Mouse (Mus musculus) MEL (cell line): ENCODE measurements at regions not wholly inside any gene's neighbourhood (a gene's known extent, or its start where the extent isn't known, plus 50 kb on each side); places are given as distances from the start of the nearest gene placed in this dataset.

Source experiments
- DNase-seq: peaks from one replicate; pipeline ENCODE4 v3.0.0; 2011; ENCODE audit warnings: low read depth, low spot score
- H3K27ac ChIP-seq: 2 replicates; pipeline ENCODE4 v1.5.1; 2012; ENCODE audit warnings: low read depth, mild to moderate bottlenecking, control low read depth, low read length, moderate library complexity; ENCODE audit not compliant: control insufficient read depth
- H3K27me3 ChIP-seq, 2 experiments: fragments of 150-350 bp in 1 of 2; sonication (generic) in 1 of 2; 2 replicates each; pipeline ENCODE4 v1.6.1; 2012; ENCODE audit warnings: low read length in 2 of 2, mild to moderate bottlenecking in 2 of 2, improper control_type of control experiment in 1 of 2, moderate library complexity in 1 of 2; ENCODE audit not compliant: insufficient read depth in 2 of 2, control insufficient read depth in 1 of 2
- H3K36me3 ChIP-seq, 2 experiments: 2 replicates each; pipeline ENCODE4 v1.6.1; 2012 to 2014; ENCODE audit warnings: low read length in 2 of 2, improper control_type of control experiment in 1 of 2, inconsistent platforms in 1 of 2, mild to moderate bottlenecking in 1 of 2; ENCODE audit not compliant: insufficient read depth in 2 of 2, control insufficient read depth in 1 of 2
- H3K4me1 ChIP-seq, 2 experiments: fragments of 150-350 bp in 1 of 2; sonication (generic) in 1 of 2; 2 replicates each; pipeline ENCODE4 v1.6.1; 2012; ENCODE audit warnings: low read length in 2 of 2, improper control_type of control experiment in 1 of 2, mild to moderate bottlenecking in 1 of 2; ENCODE audit not compliant: insufficient read depth in 2 of 2, control insufficient read depth in 1 of 2
- H3K4me3 ChIP-seq, 2 experiments: fragments of 150-350 bp in 1 of 2; sonication (generic) in 1 of 2; 2 replicates each; pipeline ENCODE4 v1.5.1; 2012; ENCODE audit warnings: low read depth in 2 of 2, low read length in 2 of 2, mild to moderate bottlenecking in 2 of 2, moderate library complexity in 2 of 2, control low read depth in 1 of 2, improper control_type of control experiment in 1 of 2; ENCODE audit not compliant: control insufficient read depth in 1 of 2, insufficient read depth in 1 of 2
- H3K79me2 ChIP-seq: 2 replicates; pipeline ENCODE4 v1.6.1; 2012; ENCODE audit warnings: mild to moderate bottlenecking, low read length, moderate library complexity; ENCODE audit not compliant: control insufficient read depth, poor library complexity, insufficient read depth
- H3K9ac ChIP-seq: 2 replicates; pipeline ENCODE4 v1.6.1; 2012; ENCODE audit warnings: low read depth, mild to moderate bottlenecking, control low read depth, low read length, moderate library complexity; ENCODE audit not compliant: control insufficient read depth, poor library complexity, severe bottlenecking
- H3K9me3 ChIP-seq: fragments of 150-350 bp; sonication (generic); replicated peaks from 2 replicates; pipeline ENCODE4 v1.6.1; 2012; ENCODE audit warnings: mild to moderate bottlenecking, low read length, improper control_type of control experiment, moderate library complexity; ENCODE audit not compliant: insufficient read depth
- CTCF ChIP-seq, 3 experiments: IDR thresholded peaks in 2 of 3; conservative IDR thresholded peaks in 1 of 3; 2 replicates each; pipeline ENCODE4 v1.5.1; 2011 to 2012; ENCODE audit warnings: low read length in 3 of 3, low read depth in 2 of 3, mild to moderate bottlenecking in 2 of 3, improper control_type of control experiment in 1 of 3, inconsistent platforms in 1 of 3, mixed read lengths in 1 of 3, moderate library complexity in 1 of 3; ENCODE audit not compliant: control insufficient read depth in 1 of 3, insufficient read depth in 1 of 3, poor library complexity in 1 of 3, severe bottlenecking in 1 of 3
- E2F4 ChIP-seq: IDR thresholded peaks from 2 replicates; pipeline ENCODE4 v1.6.1; 2011; ENCODE audit warnings: low read depth, low read length, improper control_type of control experiment, borderline replicate concordance
- EP300 ChIP-seq, 2 experiments: IDR thresholded peaks; 2 replicates each; pipeline ENCODE4 v1.6.1; 2011; ENCODE audit warnings: improper control_type of control experiment in 2 of 2, low read length in 2 of 2, low read depth in 1 of 2, mild to moderate bottlenecking in 1 of 2
- GATA1 ChIP-seq: IDR thresholded peaks from 2 replicates; pipeline ENCODE4 v1.6.1; 2011; ENCODE audit warnings: low read depth, low read length, improper control_type of control experiment
- MYC ChIP-seq: IDR thresholded peaks from 2 replicates; pipeline ENCODE4 v1.6.1; 2011; ENCODE audit warnings: low read depth, mild to moderate bottlenecking, low read length, improper control_type of control experiment, moderate library complexity
- NELFE ChIP-seq: IDR thresholded peaks from 2 replicates; pipeline ENCODE4 v1.6.1; 2011; ENCODE audit warnings: low read depth, low read length, improper control_type of control experiment
- POLR2A ChIP-seq, 2 experiments: IDR thresholded peaks; 2 replicates each; pipeline ENCODE4 v1.6.1; 2011 to 2012; ENCODE audit warnings: low read length in 2 of 2, mild to moderate bottlenecking in 2 of 2, control low read depth in 1 of 2, improper control_type of control experiment in 1 of 2, low read depth in 1 of 2, moderate library complexity in 1 of 2; ENCODE audit not compliant: control insufficient read depth in 1 of 2, insufficient read depth in 1 of 2, poor library complexity in 1 of 2
- POLR2AphosphoS2 ChIP-seq: IDR thresholded peaks from 2 replicates; pipeline ENCODE4 v1.6.1; 2011; ENCODE audit warnings: low read length, improper control_type of control experiment
- TAL1 ChIP-seq: IDR thresholded peaks from 2 replicates; pipeline ENCODE4 v1.6.1; 2012; ENCODE audit warnings: mild to moderate bottlenecking, inconsistent platforms, low read length, moderate library complexity, mixed read lengths
- TBP ChIP-seq: IDR thresholded peaks from 2 replicates; pipeline ENCODE4 v1.8.0; 2011; ENCODE audit warnings: low read depth, low read length, improper control_type of control experiment
- USF1 ChIP-seq: IDR thresholded peaks from 2 replicates; pipeline ENCODE4 v1.6.1; 2014; ENCODE audit warnings: low read depth, mild to moderate bottlenecking, inconsistent platforms, low read length, improper control_type of control experiment, moderate library complexity
- ZKSCAN1 ChIP-seq: IDR thresholded peaks from 2 replicates; pipeline ENCODE4 v1.6.1; 2012; ENCODE audit warnings: low read depth, mild to moderate bottlenecking, inconsistent platforms, low read length, improper control_type of control experiment, moderate library complexity
- ZMIZ1 ChIP-seq: IDR thresholded peaks from 2 replicates; pipeline ENCODE4 v1.6.1; 2012; ENCODE audit warnings: low read depth, mild to moderate bottlenecking, inconsistent platforms, low read length, improper control_type of control experiment, moderate library complexity

DNA sequence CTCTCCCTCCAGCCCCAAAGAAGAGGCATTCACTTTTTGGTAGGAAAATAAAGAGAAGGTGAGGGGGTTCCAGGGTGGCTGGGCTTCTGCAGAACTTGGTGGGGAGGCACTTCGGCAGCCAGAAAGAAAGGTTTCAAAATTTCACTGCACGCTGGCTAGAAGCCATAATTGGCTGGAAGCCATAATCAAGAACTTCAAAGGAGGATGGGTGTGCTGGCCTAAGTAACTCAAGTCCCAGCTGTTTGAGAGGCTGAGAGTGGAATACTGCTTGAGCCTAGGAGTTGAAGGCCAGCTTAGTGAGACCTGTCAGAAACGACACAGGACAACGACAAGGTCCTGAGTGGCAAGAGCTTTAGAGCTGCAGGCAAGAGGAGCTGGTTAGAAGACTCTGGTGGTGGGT lies 113.3 kb upstream of the Tmem260 start:
- Histone ChIP-seq H3K79me2 (no peaks in the 10 kb centered on the region), H3K27ac (no peak overlapping the region), H3K27me3 (no peaks in the 10 kb centered on the region), H3K36me3 (no peaks in the 10 kb centered on the region), H3K9ac (no peak overlapping the region), H3K9me3 (no peaks in the 10 kb centered on the region), H3K4me1 (no peaks in the 10 kb centered on the region), H3K4me3 (no peak overlapping the region)
- no peak for TF ChIP-seq ZMIZ1
- no peak for TF ChIP-seq ZKSCAN1
- no peak for TF ChIP-seq MYC
- no peak for TF ChIP-seq NELFE
- TF ChIP-seq POLR2AphosphoS2, result no peak
- TF ChIP-seq POLR2A (IDR thresholded peaks at IDR 0.05; ENCODE audit: control insufficient read depth in 1 of 2, insufficient read depth in 1 of 2, low read depth in 1 of 2, low read length in 2 of 2, poor library complexity in 1 of 2), result no peak
- TF ChIP-seq EP300 (IDR thresholded peaks at IDR 0.05; ENCODE audit: low read depth in 1 of 2, low read length in 2 of 2), result no peak
- no peak for TF ChIP-seq E2F4
- DNase-seq, result no peak

DNA sequence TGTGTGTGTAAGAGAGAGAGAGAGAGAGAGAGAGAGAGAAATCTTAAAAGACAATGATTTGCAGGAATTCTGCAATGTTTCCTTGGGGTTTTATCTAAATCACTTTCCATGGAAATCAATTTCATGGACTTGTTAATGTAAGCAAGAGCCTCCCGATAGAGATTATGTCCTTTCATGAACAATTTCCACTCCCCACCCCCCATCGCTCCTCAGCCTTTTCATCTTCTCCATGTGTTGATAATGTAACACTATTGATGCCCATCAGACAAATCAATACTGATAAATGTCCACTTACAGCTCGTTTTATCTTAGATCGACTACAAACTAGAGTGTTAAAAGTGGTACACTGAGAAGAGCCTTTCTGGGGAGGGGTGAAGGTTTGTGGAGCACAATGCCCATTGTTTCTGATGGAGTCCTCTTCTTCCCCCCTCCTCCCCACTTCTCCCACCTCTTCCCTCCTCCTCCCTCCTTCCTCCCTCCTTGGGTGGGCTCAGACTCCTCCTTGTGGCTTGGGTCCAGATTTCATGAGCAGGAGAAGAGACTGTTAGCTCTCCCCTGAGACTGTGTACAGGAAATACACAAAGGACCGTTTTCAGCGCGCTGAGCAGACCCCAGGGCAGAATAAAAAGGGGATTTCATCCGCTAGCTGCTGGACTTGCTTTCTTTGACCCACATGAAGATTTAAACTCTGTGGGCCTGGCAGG lies 111.7 kb upstream of the Tmem260 start:
- no peak for DNase-seq
- no peak overlapping the region for H3K27ac ChIP-seq
- no peaks in the 10 kb centered on the region for H3K79me2 ChIP-seq
- H3K4me1 ChIP-seq, result no peaks in the 10 kb centered on the region
- H3K36me3 ChIP-seq, result no peaks in the 10 kb centered on the region
- no peaks in the 10 kb centered on the region for H3K27me3 ChIP-seq
- TF ChIP-seq USF1, result no peak
- TF ChIP-seq ZMIZ1, result no peak
- no peak for TF ChIP-seq GATA1
- no peak for TF ChIP-seq MYC
- TF ChIP-seq TBP, result no peak
- TF ChIP-seq, all 39 proteins: peak for 0
- no peaks in the 10 kb centered on the region for H3K9me3 ChIP-seq
- no peak overlapping the region for H3K9ac ChIP-seq
- no peak overlapping the region for H3K4me3 ChIP-seq

DNA sequence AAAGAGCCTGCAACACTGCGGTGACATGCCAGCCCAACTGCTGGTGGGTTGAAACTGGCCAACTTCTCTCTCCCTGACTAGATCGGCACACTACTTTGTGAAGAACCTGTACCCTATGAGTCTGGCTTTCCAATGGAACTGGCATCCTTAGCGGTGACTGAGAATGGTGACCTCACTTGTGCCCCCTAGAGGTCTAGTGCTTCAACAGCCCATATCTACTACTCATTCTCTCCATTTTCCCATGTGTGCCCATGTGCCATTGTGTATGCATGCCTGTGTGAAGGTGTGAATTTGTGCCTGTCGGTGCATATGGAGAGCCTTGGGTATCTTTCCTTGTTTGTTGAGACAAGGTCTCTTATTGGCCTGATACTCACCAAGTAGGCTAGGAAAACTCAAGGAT lies 106.5 kb upstream of the Tmem260 start:
- Histone ChIP-seq H3K79me2 (no peaks in the 10 kb centered on the region), H3K36me3 (no peaks in the 10 kb centered on the region), H3K27ac (no peak overlapping the region), H3K4me1 (no peaks in the 10 kb centered on the region), H3K9ac (no peak overlapping the region), H3K27me3 (no peaks in the 10 kb centered on the region), H3K4me3 (no peak overlapping the region), H3K9me3 (no peaks in the 10 kb centered on the region)
- no peak for DNase-seq
- TF ChIP-seq TAL1 (no peak), CTCF (IDR thresholded peaks at IDR 0.05 in 2 of 3, conservative IDR thresholded peaks at IDR 0.05 in 1 of 3; ENCODE audit: control insufficient read depth in 1 of 3, insufficient read depth in 1 of 3, low read depth in 2 of 3, low read length in 3 of 3, poor library complexity in 1 of 3, severe bottlenecking in 1 of 3) (peak in 2 of 3 experiments; percentile 9 to 14; a peak in 3 of 6 replicates)
